Mouse (Mus musculus): ENCODE data around the gene Irx5.

DNA sequence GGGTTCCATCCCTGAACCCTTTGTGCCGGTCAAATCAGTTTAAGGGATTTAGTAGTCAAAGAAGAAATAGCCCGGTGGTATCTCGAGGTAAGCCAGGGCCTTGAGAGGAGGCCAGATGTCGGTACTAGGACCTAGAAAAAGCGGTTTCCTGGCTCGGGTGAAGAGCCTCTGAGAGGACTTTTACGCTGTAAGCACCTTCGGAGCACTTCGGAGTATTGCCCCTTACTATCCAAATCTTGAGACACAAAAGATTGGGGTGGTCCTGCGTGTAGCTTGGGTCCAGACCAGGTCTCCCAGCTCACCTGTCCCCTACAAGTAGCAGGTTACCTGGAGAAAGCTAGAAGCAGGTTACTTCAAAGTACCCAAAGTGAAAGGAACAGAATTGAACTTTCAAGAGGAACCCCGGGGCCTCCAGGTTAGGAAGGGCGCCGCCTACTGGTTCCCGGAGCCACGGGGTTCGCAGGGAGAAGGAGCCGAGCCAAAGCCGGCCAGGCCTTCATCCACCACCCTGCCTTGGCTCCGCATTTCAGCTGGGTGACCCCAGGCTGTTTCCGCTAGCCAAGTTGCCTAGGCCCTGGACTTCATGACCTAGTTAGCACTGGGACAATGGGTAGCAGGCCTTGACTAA, 6.8 kb downstream of the Irx5 start:
- TF ChIP-seq CTCF (IDR thresholded peaks at IDR 0.05; ENCODE audit: low read depth, low read length), result peak; percentile 40; the same call in 1 of the 2 replicates
- TF ChIP-seq POLR2A (IDR thresholded peaks at IDR 0.05; ENCODE audit: extremely low read depth, insufficient read depth, low read length), result no peak
